ENCODE assay signal across 8 mouse cellular contexts in genomic region chr14:61293884-61294737, GRCm38 (mm10). TPM values are rescaled to one million over a fixed set of nuclear protein-coding genes. Genes with fewer than 3 reads are reported as not detected.
DNase-seq lines count a peak whose midpoint lies in the region; ATAC-seq lines count a peak whose summit lies in the region.

No protein-coding gene starts in this region.

- 47% methylated on average over 16 of the region's 16 CpGs for WGBS in kidney, embryonic 14.5 days
- 25% methylated on average over 16 of the region's 16 CpGs for WGBS in forebrain, embryonic 14.5 days

- no peak overlapping the region for H3K9ac ChIP-seq in kidney, embryonic 14.5 days (ENCODE audit: low read depth, low read length)
- H3K9ac ChIP-seq in forebrain, embryonic 14.5 days (ENCODE audit: low read length) = no peak overlapping the region

- intact Hi-C loops in heart, postnatal 36 days (cut with DNase I) = loop anchor here (1.0 to 10.0 kb wide), 3 partner anchors 52 to 495 kb away; partner anchors contain the start of gene Sacs

- H3K27me3 ChIP-seq in kidney, embryonic 14.5 days (ENCODE audit: control insufficient read depth, insufficient read depth, low read length) = no peaks in the 10 kb centered on the region
- no peaks in the 10 kb centered on the region for H3K27me3 ChIP-seq in forebrain, embryonic 14.5 days (replicated peaks; ENCODE audit: control insufficient read depth, insufficient read depth, low read length)

- DNase-seq in kidney, adult 11 months = peak; percentile 47
- DNase-seq in c-Kit-positive CD71-positive TER-119-negative erythroid progenitor cells, embryonic 14.5 days (ENCODE audit: low read depth) = peak; percentile 61
- peak; percentile 75 for DNase-seq in forebrain, embryonic 14.5 days (ENCODE audit: low spot score)
- peak; percentile 65 to 74 for DNase-seq in heart, postnatal 36 days
- peak; percentile 32 to 60 for DNase-seq in layer of hippocampus, postnatal 36 days
- DNase-seq in lung, postnatal 4 days = peak; percentile 47 to 75
- peak; percentile 34 to 59 for DNase-seq in spleen, adult 18-20 months

- H3K4me3 ChIP-seq in kidney, embryonic 14.5 days (ENCODE audit: low read length) = no peak overlapping the region
- H3K4me3 ChIP-seq in forebrain, embryonic 14.5 days (ENCODE audit: low read depth, low read length) = no peak overlapping the region

- H3K4me2 ChIP-seq in kidney, embryonic 14.5 days (replicated peaks; ENCODE audit: low read depth, low read length) = no peak overlapping the region
- peak overlapping the region; percentile 17; the same call in 1 of the 2 replicates for H3K4me2 ChIP-seq in forebrain, embryonic 14.5 days (ENCODE audit: low read length)

- no peak overlapping the region for H3K27ac ChIP-seq in kidney, embryonic 14.5 days (ENCODE audit: low read depth, low read length)
- H3K27ac ChIP-seq in forebrain, embryonic 14.5 days (ENCODE audit: low read depth, low read length) = no peak overlapping the region

- ATAC-seq in kidney, embryonic 14.5 days (ENCODE audit: low FRiP score, low TSS enrichment) = no peak
- ATAC-seq in forebrain, embryonic 14.5 days = peak; percentile 72

- no peaks in the 10 kb centered on the region for H3K9me3 ChIP-seq in kidney, embryonic 14.5 days (ENCODE audit: control insufficient read depth, low read length)
- H3K9me3 ChIP-seq in forebrain, embryonic 14.5 days (replicated peaks; ENCODE audit: control insufficient read depth, low read length) = no peaks in the 10 kb centered on the region

- no peaks in the 10 kb centered on the region for H3K4me1 ChIP-seq in kidney, embryonic 14.5 days (ENCODE audit: control insufficient read depth, insufficient read depth, low read length)
- no peaks in the 10 kb centered on the region for H3K4me1 ChIP-seq in forebrain, embryonic 14.5 days (ENCODE audit: control insufficient read depth, insufficient read depth, low read length)

- no peaks in the 10 kb centered on the region for H3K36me3 ChIP-seq in kidney, embryonic 14.5 days (ENCODE audit: control insufficient read depth, insufficient read depth, low read length)
- H3K36me3 ChIP-seq in forebrain, embryonic 14.5 days (ENCODE audit: control insufficient read depth, insufficient read depth, low read length) = no peaks in the 10 kb centered on the region

RNA-seq across cellular contexts. Expression of gene Arl11, which starts 15.4 kb away (rescaled TPM):
- 0.85 and 1.1 TPM in 2 replicates for polyA plus RNA-seq in kidney, embryonic 14.5 days (2014; fragmentation: Nextera tagmentation; extraction: Ambion mirVana)
- 0.56 and 0.72 TPM in 2 replicates for polyA plus RNA-seq in forebrain, embryonic 14.5 days (2014; fragmentation: Nextera tagmentation; extraction: Ambion mirVana)
- 1 to 10 TPM; 1.2 to 1.7 TPM for total RNA-seq in heart, postnatal 36 days (2021)
- under 1 TPM; 0.22 to 0.68 TPM for total RNA-seq in layer of hippocampus, postnatal 36 days (2021)

RNA-seq across cellular contexts. Expression of gene Sgcg, which starts 35.8 kb away (rescaled TPM):
- 0.76 and 1.1 TPM in 2 replicates for polyA plus RNA-seq in kidney, embryonic 14.5 days (2014; fragmentation: Nextera tagmentation; extraction: Ambion mirVana)
- 0.06 TPM in 1 of 2 replicates, not detected in the other for polyA plus RNA-seq in forebrain, embryonic 14.5 days (2014; fragmentation: Nextera tagmentation; extraction: Ambion mirVana)
- total RNA-seq in heart, postnatal 36 days (2021) = 100 to 1,000 TPM; 237 to 263 TPM
- total RNA-seq in layer of hippocampus, postnatal 36 days (2021) = not detected

Comparison
In these comparisons a context has a peak if more than half of its experiments do, and no peak if none do; other contexts are left out.
1. RNA of gene Sgcg, which starts 35.8 kb away (total RNA-seq): 237 to 263 TPM in heart, postnatal 36 days; not detected in layer of hippocampus, postnatal 36 days; every median in the first group is over 100 times any median in the second.
2. Peak in every context shown above with its lines, with median percentiles within 50 percentile points of each other: DNase-seq.